Mouse (Mus musculus): ENCODE data around the gene Trmt10a.

GRCm38 (mm10) chr3:138114106-138114505 is 29.1 kb upstream of the Trmt10a start:
- TF ChIP-seq CTCF (conservative IDR thresholded peaks at IDR 0.05; ENCODE audit: low read length) (no peak), NANOG (IDR thresholded peaks at IDR 0.05; ENCODE audit: borderline replicate concordance, low read length) (no peak), POU5F1 (IDR thresholded peaks at IDR 0.05; ENCODE audit: borderline replicate concordance, low read length) (no peak)
